ENCODE assay signal across 10 mouse cellular contexts in the genomic region with DNA sequence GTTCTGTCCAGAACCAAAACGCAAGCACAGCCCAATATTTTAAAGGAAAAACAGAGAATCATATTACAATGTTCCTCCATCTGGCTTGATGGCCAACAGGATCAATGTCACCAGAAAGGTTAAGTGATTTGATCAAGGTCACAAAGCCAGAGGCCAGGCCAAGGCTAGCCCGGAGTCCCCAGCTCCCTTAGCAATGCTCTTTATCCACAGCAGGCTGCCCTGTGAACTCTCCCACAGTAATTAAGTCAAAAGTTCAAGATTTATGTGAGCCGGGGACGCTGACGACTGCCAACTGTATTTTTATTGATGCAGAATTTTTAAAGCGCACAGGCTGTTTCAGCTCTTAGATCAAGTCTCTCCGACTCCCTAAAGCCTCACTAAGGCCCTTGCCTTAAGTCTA.
DNase-seq lines count a peak whose midpoint lies in the region.
"Had no signal": no experiment of that assay in that cellular context is flagged by ENCODE, and none has a peak within 500 bp of the region (broad histone marks: within the 10 kb centered on the region; RNA-seq: fewer than 3 reads in every experiment).

No protein-coding gene starts in this region.

- DNase-seq in adrenal gland, adult 2 months: peak; percentile 80
- DNase-seq in adrenal gland, postnatal 14 days: peak; percentile 43
- DNase-seq in kidney, adult 8-10 months: peak; percentile 26 to 46
- DNase-seq in kidney, postnatal 36 days: peak; percentile 45 to 60
- DNase-seq in c-Kit-positive CD71-positive TER-119-positive erythroid progenitor cells, embryonic 14.5 days (ENCODE audit: low spot score): no peak
- no peak for DNase-seq in right cerebral cortex, postnatal 36 days (ENCODE audit: low spot score in 2 of 2)
- no peak for DNase-seq in layer of hippocampus, postnatal 36 days
- DNase-seq: cerebellum, adult 9-10 months; heart, postnatal 36 days; right cerebral cortex, postnatal 14 days had no signal

Comparison
In these comparisons a context has a peak if more than half of its experiments do, and no peak if none do; other contexts are left out.
1. DNase-seq: peak in adrenal gland, adult 2 months (single experiment), adrenal gland, postnatal 14 days (single experiment), kidney, adult 8-10 months (2 of 2) and kidney, postnatal 36 days (2 of 2); none in c-Kit-positive CD71-positive TER-119-positive erythroid progenitor cells, embryonic 14.5 days (single experiment), right cerebral cortex, postnatal 36 days (0 of 2) and layer of hippocampus, postnatal 36 days (0 of 2).